Mouse (Mus musculus): Measurements from ENCODE around the gene Borcs7.

Gene Borcs7

GRCm38 (mm10) chr19:46665474-46665873 is 24.2 kb upstream of the Borcs7 start:
- no peak for DNase-seq

GRCm38 (mm10) chr19:46667300-46667699 is 22.4 kb upstream of the Borcs7 start:
- no peak for DNase-seq

GRCm38 (mm10) chr19:46668263-46668662 is 21.4 kb upstream of the Borcs7 start:
- no peak for DNase-seq

GRCm38 (mm10) chr19:46669802-46670201 is 19.9 kb upstream of the Borcs7 start:
- no peak for DNase-seq

- peak; percentile 58 for DNase-seq
These were observed 19.0 kb upstream of the Borcs7 start for GRCm38 (mm10) chr19:46670691-46671090.

GRCm38 (mm10) chr19:46672766-46673418 is 16.8 kb upstream of the Borcs7 start, which contains the start of gene Cyp17a1:
Gene Cyp17a1 (minus strand): TSS chr19:46673172.
- no peak for DNase-seq

- no peak for DNase-seq
These were observed 14.1 kb upstream of the Borcs7 start for GRCm38 (mm10) chr19:46675641-46676040.

- DNase-seq, result no peak
These were observed 9.9 kb upstream of the Borcs7 start for GRCm38 (mm10) chr19:46679720-46680383.

GRCm38 (mm10) chr19:46690387-46690786 is 681 bp downstream of the Borcs7 start:
- DNase-seq, result no peak

- DNase-seq, result no peak
These were observed 1.4 kb downstream of the Borcs7 start for GRCm38 (mm10) chr19:46691078-46691477.

- DNase-seq, result no peak
These were observed 3.4 kb downstream of the Borcs7 start for GRCm38 (mm10) chr19:46693146-46693545.

- no peak for DNase-seq
These were observed 6.8 kb downstream of the Borcs7 start for GRCm38 (mm10) chr19:46696482-46696881.

GRCm38 (mm10) chr19:46696943-46697342 is 7.2 kb downstream of the Borcs7 start:
- no peak for DNase-seq

- DNase-seq, result peak; percentile 12
These were observed 8.3 kb downstream of the Borcs7 start for GRCm38 (mm10) chr19:46697840-46698517.

- DNase-seq, result no peak
These were observed 9.3 kb downstream of the Borcs7 start for GRCm38 (mm10) chr19:46699011-46699481.

GRCm38 (mm10) chr19:46701156-46701555 is 11.4 kb downstream of the Borcs7 start:
- no peak for DNase-seq

- DNase-seq, result peak; percentile 22
These were observed 16.2 kb downstream of the Borcs7 start for GRCm38 (mm10) chr19:46705779-46706495.

GRCm38 (mm10) chr19:46706540-46707295 is 17.0 kb downstream of the Borcs7 start:
- DNase-seq, result no peak

GRCm38 (mm10) chr19:46707296-46708151 is 17.8 kb downstream of the Borcs7 start, which contains the start of gene As3mt:
Gene As3mt (plus strand): TSS chr19:46707458.
- DNase-seq, result peak; percentile 74

- DNase-seq, result no peak
These were observed 20.9 kb downstream of the Borcs7 start for GRCm38 (mm10) chr19:46710614-46711013.

GRCm38 (mm10) chr19:46714234-46714633 is 24.5 kb downstream of the Borcs7 start:
- DNase-seq, result no peak
